ENCODE assay signal across 21 mouse cellular contexts in the genomic region with DNA sequence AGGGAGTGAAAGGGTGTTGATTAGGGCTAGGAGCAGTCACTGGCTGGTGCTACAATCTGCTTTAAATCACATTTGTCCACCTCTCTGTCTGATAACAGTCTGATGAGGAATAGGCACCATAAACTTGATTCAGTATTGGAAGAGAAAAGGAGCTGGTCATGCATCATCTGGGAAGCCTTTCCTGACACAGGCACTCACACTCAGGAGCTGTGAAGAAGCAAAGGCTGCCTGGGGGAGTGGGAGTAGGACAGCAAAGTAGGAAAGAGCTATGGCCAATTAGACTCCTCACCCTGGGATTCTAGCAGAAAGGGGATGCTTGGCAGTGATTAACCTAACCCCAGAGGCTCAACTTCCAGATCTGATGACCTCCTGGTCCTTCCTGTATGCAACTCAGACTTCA. TPM values are rescaled to one million over a fixed set of nuclear protein-coding genes. Genes with fewer than 3 reads are reported as not detected.
DNase-seq lines count a peak whose midpoint lies in the region; ATAC-seq lines count a peak whose summit lies in the region.
"Had no signal": no experiment of that assay in that cellular context is flagged by ENCODE, and none has a peak within 500 bp of the region (broad histone marks: within the 10 kb centered on the region; RNA-seq: fewer than 3 reads in every experiment).

No protein-coding gene starts in this region.

- H3K4me3 ChIP-seq in kidney, embryonic 14.5 days (ENCODE audit: low read length), result no peak overlapping the region
- no peak overlapping the region for H3K4me3 ChIP-seq in kidney, embryonic 16.5 days (ENCODE audit: low read length)
- H3K4me3 ChIP-seq: embryonic facial prominence, embryonic 13.5 days; embryonic facial prominence, embryonic 15.5 days; erythroblast, embryonic 14.5 days; forebrain, embryonic 10.5 days; forebrain, embryonic 12.5 days had no signal

- no peak overlapping the region for H3K27ac ChIP-seq in kidney, embryonic 14.5 days (ENCODE audit: low read depth, low read length)
- no peak overlapping the region for H3K27ac ChIP-seq in kidney, embryonic 16.5 days (ENCODE audit: low read length)
- H3K27ac ChIP-seq: embryonic facial prominence, embryonic 13.5 days; embryonic facial prominence, embryonic 15.5 days; forebrain, embryonic 10.5 days; forebrain, embryonic 12.5 days had no signal

- H3K4me1 ChIP-seq in kidney, embryonic 14.5 days (ENCODE audit: control insufficient read depth, insufficient read depth, low read length), result 0 out of 2 replicates have a peak, but pooled peaks cover 5% of the 10 kb centered on the region
- no peaks in the 10 kb centered on the region for H3K4me1 ChIP-seq in kidney, embryonic 16.5 days (ENCODE audit: insufficient read depth, low read length)
- H3K4me1 ChIP-seq: embryonic facial prominence, embryonic 13.5 days had no signal

- no peak overlapping the region for H3K4me2 ChIP-seq in kidney, embryonic 14.5 days (replicated peaks; ENCODE audit: low read depth, low read length)
- no peak overlapping the region for H3K4me2 ChIP-seq in kidney, embryonic 16.5 days (replicated peaks; ENCODE audit: low read depth, low read length)
- H3K4me2 ChIP-seq: embryonic facial prominence, embryonic 13.5 days; embryonic facial prominence, embryonic 15.5 days; forebrain, embryonic 12.5 days had no signal

- no peaks in the 10 kb centered on the region for H3K36me3 ChIP-seq in kidney, embryonic 14.5 days (ENCODE audit: control insufficient read depth, insufficient read depth, low read length)
- H3K36me3 ChIP-seq in kidney, embryonic 16.5 days (ENCODE audit: insufficient read depth, low read length), result no peaks in the 10 kb centered on the region
- H3K36me3 ChIP-seq: embryonic facial prominence, embryonic 13.5 days; embryonic facial prominence, embryonic 15.5 days; forebrain, embryonic 12.5 days had no signal

- no peak for DNase-seq in kidney, postnatal 4 days
- DNase-seq in kidney, postnatal 25 days, result no peak
- DNase-seq: adrenal gland, adult 2 months; adrenal gland, postnatal 10 days; adrenal gland, postnatal 25 days; cerebellum, adult 11 months; cerebellum, adult 18-20 months; cerebellum, adult 8-10 months; cerebellum, adult 9-11 months; cerebellum, postnatal 14 days; cerebellum, postnatal 36 days; embryo, embryonic 11 days had no signal

- H3K9ac ChIP-seq in kidney, embryonic 14.5 days (ENCODE audit: low read depth, low read length), result no peak overlapping the region
- H3K9ac ChIP-seq in kidney, embryonic 16.5 days (replicated peaks; ENCODE audit: low read length), result no peak overlapping the region
- H3K9ac ChIP-seq: embryonic facial prominence, embryonic 13.5 days; embryonic facial prominence, embryonic 15.5 days; forebrain, embryonic 12.5 days had no signal

- peak; percentile 68 for ATAC-seq in kidney, embryonic 14.5 days (ENCODE audit: low FRiP score, low TSS enrichment)
- ATAC-seq in kidney, embryonic 16.5 days (ENCODE audit: low FRiP score, low TSS enrichment), result 0 out of 2 replicates have a peak, but pooled peaks have one; percentile 14
- ATAC-seq: forebrain, embryonic 14.5 days; forebrain, embryonic 16.5 days had no signal

- H3K27me3 ChIP-seq in kidney, embryonic 14.5 days (ENCODE audit: control insufficient read depth, insufficient read depth, low read length), result peaks cover 2% of the 10 kb centered on the region; the same call in 1 of the 2 replicates
- H3K27me3 ChIP-seq in kidney, embryonic 16.5 days (ENCODE audit: insufficient read depth, low read length), result no peaks in the 10 kb centered on the region
- H3K27me3 ChIP-seq: embryonic facial prominence, embryonic 13.5 days; embryonic facial prominence, embryonic 15.5 days; forebrain, embryonic 12.5 days had no signal

- H3K9me3 ChIP-seq in kidney, embryonic 14.5 days (ENCODE audit: control insufficient read depth, low read length), result no peaks in the 10 kb centered on the region
- H3K9me3 ChIP-seq in kidney, embryonic 16.5 days (ENCODE audit: low read length), result no peaks in the 10 kb centered on the region
- H3K9me3 ChIP-seq: embryonic facial prominence, embryonic 13.5 days; embryonic facial prominence, embryonic 15.5 days; forebrain, embryonic 10.5 days; forebrain, embryonic 12.5 days had no signal

RNA-seq across cellular contexts. Expression of gene Nr5a1, which starts 21.4 kb away (rescaled TPM):
- polyA plus RNA-seq in kidney, embryonic 14.5 days (2014; fragmentation: Nextera tagmentation; extraction: Ambion mirVana), result 0.13 and 0.23 TPM in 2 replicates
- 2.2 and 4.0 TPM in 2 replicates for polyA plus RNA-seq in kidney, embryonic 16.5 days (2015; fragmentation: Nextera tagmentation; extraction: Ambion mirVana)
- polyA plus RNA-seq: erythroblast, embryonic 14.5 days had no signal
